Mouse (Mus musculus): ENCODE results near the gene Creb3. TPM values are rescaled to one million over a fixed set of nuclear protein-coding genes. Genes with fewer than 3 reads are reported as not detected.

Creb3 gene
- polyA plus RNA-seq, 1 experiment from 2014 or later, result 86.2 TPM

- Histone ChIP-seq H3K4me1 (ENCODE audit: control insufficient read depth, insufficient read depth, low read length) (peaks cover 40% of the 10 kb centered on the region), H3K9ac (replicated peaks; ENCODE audit: low read depth, low read length) (peak overlapping the region; percentile 84), H3K9me3 (ENCODE audit: control insufficient read depth, low read length) (no peaks in the 10 kb centered on the region), H3K27ac (ENCODE audit: low read depth, low read length) (no peak overlapping the region), H3K4me3 (ENCODE audit: low read depth, low read length) (peak overlapping the region; percentile 87), H3K36me3 (ENCODE audit: control insufficient read depth, insufficient read depth, low read length) (peaks cover 24% of the 10 kb centered on the region), H3K27me3 (ENCODE audit: control insufficient read depth, insufficient read depth, low read length) (no peaks in the 10 kb centered on the region), H3K4me2 (ENCODE audit: low read depth, low read length) (peak overlapping the region; percentile 84)
- 53% methylated on average over 8 of the region's 8 CpGs for WGBS
- ATAC-seq (ENCODE audit: low read depth), result no peak
Observed at GRCm38 (mm10) chr4:43577237-43577881, 15.2 kb downstream of the Creb3 start.

DNA sequence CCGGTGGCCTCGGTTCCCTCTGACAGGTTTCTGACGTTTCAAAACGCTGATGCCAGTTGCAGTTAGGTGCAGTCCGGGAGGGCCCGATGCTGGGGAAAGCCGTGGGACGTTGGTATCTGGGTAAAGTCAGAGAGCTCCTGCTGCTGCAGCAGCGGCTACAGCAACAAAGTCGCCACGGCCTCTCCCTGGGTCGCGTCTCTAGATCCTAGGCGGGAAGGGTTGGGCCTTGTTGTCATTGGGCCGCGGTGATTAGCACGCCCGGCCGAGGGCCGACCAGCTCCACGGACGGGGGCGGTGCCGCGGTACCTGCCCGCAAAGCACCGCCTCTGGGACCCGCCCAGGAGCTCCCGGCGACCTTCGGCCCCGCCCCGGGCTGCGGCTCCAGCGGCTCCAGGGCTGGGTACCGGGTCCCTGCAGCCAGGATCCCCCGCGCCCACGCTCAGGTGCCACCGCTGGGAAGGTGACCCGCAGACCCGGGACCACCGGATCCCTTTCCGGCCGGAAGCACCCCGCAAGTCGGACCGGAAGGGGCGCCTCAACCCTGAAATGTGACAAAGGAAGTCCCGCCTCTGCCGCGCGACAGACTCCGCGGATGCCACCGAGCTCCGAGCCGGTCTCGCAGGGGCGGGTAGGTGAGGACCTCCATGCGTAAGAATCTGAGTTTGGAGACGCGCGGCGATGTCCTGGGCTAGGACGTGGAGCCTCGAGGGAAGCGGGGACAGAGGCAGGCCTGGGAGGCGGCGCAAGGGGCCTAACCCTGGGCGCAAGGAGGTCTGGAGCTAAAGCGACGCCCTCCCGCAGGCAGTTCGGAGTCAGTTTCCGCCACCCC, 16.5 kb downstream of the Creb3 start, which contains the start of the genes Rgp1 and Gba2:
TSS of gene Rgp1 (plus strand) at position 340 of the 829 bp plus-strand sequence.
TSS of gene Gba2 (minus strand) at position 498 of the 829 bp plus-strand sequence.
- H3K27ac ChIP-seq (ENCODE audit: low read depth, low read length), result peak within 1 kb of the TSS; percentile 79
- peak within 1 kb of the TSS; percentile 84 for H3K4me2 ChIP-seq (ENCODE audit: low read depth, low read length)
- 0% methylated on average over 74 of the region's 76 CpGs for WGBS
- H3K9ac ChIP-seq (replicated peaks; ENCODE audit: low read depth, low read length), result peak within 1 kb of the TSS; percentile 84
- peaks cover 25% of the 10 kb centered on the region for H3K36me3 ChIP-seq (ENCODE audit: control insufficient read depth, insufficient read depth, low read length)
- peak; percentile 87 for ATAC-seq (ENCODE audit: low read depth)
- H3K27me3 ChIP-seq (ENCODE audit: control insufficient read depth, insufficient read depth, low read length), result no peaks in the 10 kb centered on the region
- H3K4me1 ChIP-seq (ENCODE audit: control insufficient read depth, insufficient read depth, low read length), result peaks cover 40% of the 10 kb centered on the region
- peak within 1 kb of the TSS; percentile 87 for H3K4me3 ChIP-seq (ENCODE audit: low read depth, low read length)
- H3K9me3 ChIP-seq (ENCODE audit: control insufficient read depth, low read length), result no peaks in the 10 kb centered on the region

DNA sequence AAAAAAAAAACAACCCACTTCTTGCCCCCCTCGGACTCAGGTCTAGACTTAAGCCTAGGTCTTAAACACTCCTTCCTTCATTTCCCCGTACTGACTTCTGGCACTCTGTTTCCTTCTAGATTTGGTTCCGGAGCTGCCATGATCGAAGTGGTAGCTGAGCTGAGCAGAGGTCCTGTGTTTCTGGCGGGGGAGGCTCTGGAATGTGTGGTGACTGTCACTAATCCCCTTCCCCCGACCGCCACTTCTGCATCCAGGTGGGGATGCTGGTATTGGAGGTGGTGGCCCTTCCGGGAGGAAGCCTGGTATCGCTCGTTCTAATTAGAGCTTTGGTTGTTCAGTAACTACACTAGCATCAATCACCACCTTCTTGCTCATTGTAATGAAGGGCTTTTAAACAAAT, 17.1 kb downstream of the Creb3 start:
- peak overlapping the region; percentile 84 for H3K9ac ChIP-seq (replicated peaks; ENCODE audit: low read depth, low read length)
- H3K36me3 ChIP-seq (ENCODE audit: control insufficient read depth, insufficient read depth, low read length), result peaks cover 22% of the 10 kb centered on the region
- H3K9me3 ChIP-seq (ENCODE audit: control insufficient read depth, low read length), result no peaks in the 10 kb centered on the region
- H3K4me2 ChIP-seq (ENCODE audit: low read depth, low read length), result peak overlapping the region; percentile 84
- peak overlapping the region; percentile 87 for H3K4me3 ChIP-seq (ENCODE audit: low read depth, low read length)
- ATAC-seq (ENCODE audit: low read depth), result no peak
- 5% methylated on average over 10 of the region's 10 CpGs for WGBS
- peaks cover 40% of the 10 kb centered on the region for H3K4me1 ChIP-seq (ENCODE audit: control insufficient read depth, insufficient read depth, low read length)
- no peaks in the 10 kb centered on the region for H3K27me3 ChIP-seq (ENCODE audit: control insufficient read depth, insufficient read depth, low read length)
- no peak overlapping the region; the same call in 1 of the 2 replicates for H3K27ac ChIP-seq (ENCODE audit: low read depth, low read length)

GRCm38 (mm10) chr4:43579731-43580130, 17.6 kb downstream of the Creb3 start:
- no peak overlapping the region for H3K27ac ChIP-seq (ENCODE audit: low read depth, low read length)
- peaks cover 38% of the 10 kb centered on the region for H3K4me1 ChIP-seq (ENCODE audit: control insufficient read depth, insufficient read depth, low read length)
- peaks cover 22% of the 10 kb centered on the region for H3K36me3 ChIP-seq (ENCODE audit: control insufficient read depth, insufficient read depth, low read length)
- H3K4me2 ChIP-seq (ENCODE audit: low read depth, low read length), result peak overlapping the region; percentile 84
- H3K9ac ChIP-seq (replicated peaks; ENCODE audit: low read depth, low read length), result peak overlapping the region; percentile 84; the same call in 1 of the 2 replicates
- 81% methylated on average over 6 of the region's 6 CpGs for WGBS
- H3K9me3 ChIP-seq (ENCODE audit: control insufficient read depth, low read length), result no peaks in the 10 kb centered on the region
- peak overlapping the region; percentile 87 for H3K4me3 ChIP-seq (ENCODE audit: low read depth, low read length)
- ATAC-seq (ENCODE audit: low read depth), result no peak
- no peaks in the 10 kb centered on the region for H3K27me3 ChIP-seq (ENCODE audit: control insufficient read depth, insufficient read depth, low read length)

- Histone ChIP-seq H3K4me1 (ENCODE audit: control insufficient read depth, insufficient read depth, low read length) (peaks cover 29% of the 10 kb centered on the region), H3K4me3 (ENCODE audit: low read depth, low read length) (no peak overlapping the region), H3K27me3 (ENCODE audit: control insufficient read depth, insufficient read depth, low read length) (no peaks in the 10 kb centered on the region), H3K9me3 (ENCODE audit: control insufficient read depth, low read length) (no peaks in the 10 kb centered on the region), H3K4me2 (ENCODE audit: low read depth, low read length) (no peak overlapping the region), H3K36me3 (ENCODE audit: control insufficient read depth, insufficient read depth, low read length) (peaks cover 22% of the 10 kb centered on the region), H3K27ac (ENCODE audit: low read depth, low read length) (no peak overlapping the region), H3K9ac (replicated peaks; ENCODE audit: low read depth, low read length) (no peak overlapping the region)
- ATAC-seq (ENCODE audit: low read depth), result no peak
- 95% methylated on average over 5 of the region's 5 CpGs for WGBS
Observed at GRCm38 (mm10) chr4:43580721-43581120, 18.6 kb downstream of the Creb3 start.

DNA sequence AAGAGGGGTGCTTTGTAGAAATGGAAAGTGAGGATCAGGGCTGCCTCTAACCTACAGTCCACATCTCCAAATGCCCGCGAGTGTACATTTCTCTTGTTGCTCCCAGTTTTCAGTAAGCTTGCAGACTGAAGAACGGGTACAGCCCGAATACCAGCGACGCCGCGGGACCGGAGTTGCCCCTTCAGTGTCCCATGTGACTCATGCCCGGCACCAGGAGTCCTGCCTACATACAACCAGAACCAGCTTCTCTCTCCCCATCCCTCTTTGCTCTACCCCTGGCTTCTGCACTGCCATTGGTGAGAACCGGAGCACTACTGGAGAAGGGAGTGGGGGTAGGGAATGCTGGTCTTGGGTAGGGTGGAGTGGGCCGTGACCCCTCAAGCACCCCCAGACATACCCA, 19.2 kb downstream of the Creb3 start:
- no peak overlapping the region for H3K9ac ChIP-seq (replicated peaks; ENCODE audit: low read depth, low read length)
- no peak overlapping the region for H3K27ac ChIP-seq (ENCODE audit: low read depth, low read length)
- no peak for ATAC-seq (ENCODE audit: low read depth)
- H3K27me3 ChIP-seq (ENCODE audit: control insufficient read depth, insufficient read depth, low read length), result no peaks in the 10 kb centered on the region
- H3K36me3 ChIP-seq (ENCODE audit: control insufficient read depth, insufficient read depth, low read length), result peaks cover 22% of the 10 kb centered on the region
- H3K4me2 ChIP-seq (ENCODE audit: low read depth, low read length), result no peak overlapping the region
- no peak overlapping the region for H3K4me3 ChIP-seq (ENCODE audit: low read depth, low read length)
- H3K4me1 ChIP-seq (ENCODE audit: control insufficient read depth, insufficient read depth, low read length), result peaks cover 23% of the 10 kb centered on the region
- 95% methylated on average over 12 of the region's 12 CpGs for WGBS
- no peaks in the 10 kb centered on the region for H3K9me3 ChIP-seq (ENCODE audit: control insufficient read depth, low read length)

DNA sequence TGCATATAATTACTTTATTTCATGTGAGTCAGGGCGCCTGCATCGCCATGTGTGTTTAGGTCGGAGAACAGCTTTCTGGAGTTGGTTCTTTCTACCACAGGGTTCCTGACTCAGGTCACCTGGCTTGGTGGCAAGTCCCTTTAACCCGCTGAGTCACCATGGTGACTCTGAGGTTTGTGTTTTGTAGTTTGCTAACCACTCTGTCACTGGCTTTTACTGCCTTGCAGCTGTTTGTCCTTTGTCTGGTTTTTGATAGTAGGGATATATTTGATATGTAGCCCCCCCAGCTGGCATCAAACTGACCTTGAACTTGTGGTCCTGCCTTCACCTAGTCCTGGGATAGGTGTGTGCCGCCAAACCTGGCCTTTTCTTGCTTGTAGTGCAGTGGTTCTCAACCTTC, 20.1 kb downstream of the Creb3 start:
- Histone ChIP-seq H3K27ac (ENCODE audit: low read depth, low read length) (no peak overlapping the region), H3K4me2 (ENCODE audit: low read depth, low read length) (no peak overlapping the region), H3K4me3 (ENCODE audit: low read depth, low read length) (no peak overlapping the region), H3K4me1 (ENCODE audit: control insufficient read depth, insufficient read depth, low read length) (peaks cover 14% of the 10 kb centered on the region), H3K27me3 (ENCODE audit: control insufficient read depth, insufficient read depth, low read length) (no peaks in the 10 kb centered on the region), H3K36me3 (ENCODE audit: control insufficient read depth, insufficient read depth, low read length) (peaks cover 22% of the 10 kb centered on the region), H3K9me3 (ENCODE audit: control insufficient read depth, low read length) (no peaks in the 10 kb centered on the region), H3K9ac (replicated peaks; ENCODE audit: low read depth, low read length) (no peak overlapping the region)
- ATAC-seq (ENCODE audit: low read depth), result no peak
- 96% methylated on average over 5 of the region's 5 CpGs for WGBS

DNA sequence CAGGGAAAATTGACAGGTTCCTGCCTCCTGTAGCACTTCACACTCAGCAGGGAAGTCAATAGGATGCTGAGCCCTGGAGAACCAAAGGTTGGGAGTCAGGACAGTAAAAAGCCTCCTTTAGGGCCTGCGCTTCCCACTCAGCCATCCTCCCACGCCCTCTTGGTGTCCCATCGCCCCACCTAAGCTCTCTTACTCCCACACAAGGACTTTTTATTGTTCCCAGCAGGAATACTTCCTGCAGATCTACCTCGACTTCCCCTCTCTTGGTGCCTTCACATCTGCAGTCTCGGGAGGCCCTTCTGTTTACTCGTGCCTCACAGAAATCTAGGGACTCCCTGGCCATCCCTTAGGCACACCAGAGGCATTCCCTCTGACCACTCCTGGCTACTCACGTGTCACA, 21.3 kb downstream of the Creb3 start:
- no peaks in the 10 kb centered on the region for H3K27me3 ChIP-seq (ENCODE audit: control insufficient read depth, insufficient read depth, low read length)
- H3K27ac ChIP-seq (ENCODE audit: low read depth, low read length), result no peak overlapping the region
- H3K4me1 ChIP-seq (ENCODE audit: control insufficient read depth, insufficient read depth, low read length), result peaks cover 7% of the 10 kb centered on the region
- ATAC-seq (ENCODE audit: low read depth), result no peak
- WGBS, result 73% methylated on average over 7 of the region's 7 CpGs
- H3K9me3 ChIP-seq (ENCODE audit: control insufficient read depth, low read length), result no peaks in the 10 kb centered on the region
- no peak overlapping the region for H3K9ac ChIP-seq (replicated peaks; ENCODE audit: low read depth, low read length)
- no peak overlapping the region for H3K4me3 ChIP-seq (ENCODE audit: low read depth, low read length)
- H3K4me2 ChIP-seq (ENCODE audit: low read depth, low read length), result no peak overlapping the region
- H3K36me3 ChIP-seq (ENCODE audit: control insufficient read depth, insufficient read depth, low read length), result peaks cover 22% of the 10 kb centered on the region

Data from neural tube, embryonic 14.5 days (tissue).